Mouse (Mus musculus): Measurements from ENCODE around the gene Cmpk1. TPM values are rescaled to one million over a fixed set of nuclear protein-coding genes. Genes with fewer than 3 reads are reported as not detected.

Gene Cmpk1
- polyA plus RNA-seq, 1 experiment, result 9.0 TPM

DNA sequence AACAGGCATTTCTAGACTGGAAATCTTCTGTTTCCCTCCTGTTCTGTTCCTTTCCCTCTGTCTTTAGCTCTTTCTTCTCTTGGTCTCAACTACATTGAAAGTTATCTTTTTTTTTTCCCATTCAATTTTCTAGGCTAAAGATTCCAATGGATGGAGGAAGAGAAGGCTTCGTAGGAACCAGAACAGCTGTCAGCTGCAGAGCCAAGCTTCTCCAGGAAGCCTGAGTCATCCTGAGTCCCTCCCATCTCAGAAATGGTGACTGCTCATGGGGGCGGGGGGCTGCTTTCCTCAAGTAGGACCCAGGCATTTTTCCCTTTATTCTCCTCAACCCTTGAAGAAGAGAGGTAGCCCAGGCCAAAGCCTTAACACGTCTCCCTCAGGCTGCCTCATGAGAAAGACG lies 71.0 kb downstream of the Cmpk1 start:
- H3K4me1 ChIP-seq (ENCODE audit: control insufficient read depth, insufficient read depth, insufficient read length), result no peaks in the 10 kb centered on the region
- H3K36me3 ChIP-seq (ENCODE audit: control insufficient read depth, insufficient read depth, low read length), result no peaks in the 10 kb centered on the region
- H3K27me3 ChIP-seq (ENCODE audit: control insufficient read depth, insufficient read depth, low read length), result 0 out of 2 replicates have a peak, but pooled peaks cover 1% of the 10 kb centered on the region
- TF ChIP-seq CTCF (IDR thresholded peaks at IDR 0.05; ENCODE audit: extremely low read depth, insufficient read depth, insufficient read length, insufficient replicate concordance) (no peak), POLR2A (IDR thresholded peaks at IDR 0.05; ENCODE audit: low read depth, low read length) (no peak)
- no peak overlapping the region for H3K27ac ChIP-seq (ENCODE audit: insufficient read depth, low read length)
- H3K4me3 ChIP-seq (ENCODE audit: extremely low read depth, insufficient read depth, insufficient read length), result no peak overlapping the region
- 85% methylated on average over 4 of the region's 4 CpGs for WGBS
- no peak for DNase-seq (ENCODE audit: low read depth in 1 of 2, low spot score in 2 of 2)

DNA sequence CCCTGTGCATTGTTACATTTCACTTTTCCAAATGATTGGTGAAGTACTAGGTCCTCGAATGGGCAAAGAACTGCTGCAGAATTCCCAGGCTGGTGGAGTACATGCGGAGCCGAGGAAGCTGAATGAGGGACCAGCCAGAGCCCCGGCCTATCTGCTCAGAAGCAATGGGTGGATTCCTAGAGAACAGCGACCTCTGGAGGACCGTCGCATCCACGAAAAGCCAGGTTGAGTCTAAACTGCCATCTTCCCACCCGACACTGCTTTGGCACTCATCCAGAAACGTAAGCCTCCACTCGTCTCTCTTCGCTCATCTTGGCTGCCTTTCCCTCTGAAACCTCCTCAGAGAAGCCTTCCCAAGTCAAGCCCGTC lies 73.5 kb downstream of the Cmpk1 start:
- no peaks in the 10 kb centered on the region for H3K36me3 ChIP-seq (ENCODE audit: control insufficient read depth, insufficient read depth, low read length)
- DNase-seq (ENCODE audit: low read depth in 1 of 2, low spot score in 2 of 2), result no peak
- TF ChIP-seq POLR2A (IDR thresholded peaks at IDR 0.05; ENCODE audit: low read depth, low read length) (no peak), CTCF (IDR thresholded peaks at IDR 0.05; ENCODE audit: extremely low read depth, insufficient read depth, insufficient read length, insufficient replicate concordance) (peak; percentile 26; the same call in 1 of the 2 replicates)
- peaks cover 2% of the 10 kb centered on the region for H3K27me3 ChIP-seq (ENCODE audit: control insufficient read depth, insufficient read depth, low read length)
- no peak overlapping the region for H3K4me3 ChIP-seq (ENCODE audit: extremely low read depth, insufficient read depth, insufficient read length)
- H3K4me1 ChIP-seq (ENCODE audit: control insufficient read depth, insufficient read depth, insufficient read length), result no peaks in the 10 kb centered on the region; the same call in 1 of the 2 replicates
- no peak overlapping the region for H3K27ac ChIP-seq (ENCODE audit: insufficient read depth, low read length)
- WGBS, result 47% methylated on average over 13 of the region's 13 CpGs

DNA sequence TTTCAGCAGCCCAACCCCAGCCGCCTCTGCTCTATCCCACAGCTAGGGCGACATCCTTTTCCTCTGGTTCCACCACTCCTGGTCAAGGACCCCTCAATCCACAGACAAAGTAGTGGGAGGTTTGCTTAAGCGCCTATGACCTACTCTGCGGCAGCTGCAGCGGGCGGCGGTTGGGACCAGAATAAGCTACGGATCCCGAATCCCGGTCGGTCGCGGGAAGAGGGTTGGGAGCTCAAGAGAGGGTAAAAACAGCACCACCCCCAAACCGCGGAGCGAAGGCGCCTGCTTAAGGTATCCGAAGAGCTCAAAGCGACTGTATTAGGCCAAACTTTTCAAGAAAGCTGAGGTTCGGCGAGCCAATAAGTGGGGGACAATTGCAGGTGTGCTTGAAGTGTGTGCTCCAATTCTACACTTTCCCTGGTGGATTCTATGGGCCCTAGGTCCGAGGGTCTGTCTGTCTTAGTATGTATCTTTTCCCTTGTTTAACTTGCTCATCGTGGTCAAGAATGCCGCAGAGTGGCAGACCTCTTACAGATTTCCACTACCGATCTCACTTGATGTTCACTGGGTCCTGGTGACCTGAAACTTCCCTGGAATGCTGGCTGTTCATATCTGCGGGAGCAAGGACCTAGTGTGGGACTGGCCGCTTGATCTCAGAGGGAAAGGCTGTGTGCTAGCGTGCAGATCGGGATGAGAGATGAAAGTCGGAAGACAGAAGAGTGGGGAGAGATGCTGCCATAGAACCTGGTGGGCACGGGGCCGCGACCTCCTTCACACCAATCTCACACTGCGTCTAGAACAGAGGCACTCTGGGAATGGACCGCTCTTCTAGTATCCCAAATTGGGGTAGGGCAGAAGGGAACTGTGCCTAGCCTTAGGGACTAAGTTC lies 74.1 kb downstream of the Cmpk1 start:
- no peak overlapping the region for H3K4me3 ChIP-seq (ENCODE audit: extremely low read depth, insufficient read depth, insufficient read length)
- H3K27me3 ChIP-seq (ENCODE audit: control insufficient read depth, insufficient read depth, low read length), result peaks cover 8% of the 10 kb centered on the region
- DNase-seq (ENCODE audit: low read depth in 1 of 2, low spot score in 2 of 2), result no peak
- WGBS, result 71% methylated on average over 35 of the region's 35 CpGs
- TF ChIP-seq CTCF (IDR thresholded peaks at IDR 0.05; ENCODE audit: extremely low read depth, insufficient read depth, insufficient read length, insufficient replicate concordance), result no peak
- no peak for TF ChIP-seq POLR2A (IDR thresholded peaks at IDR 0.05; ENCODE audit: low read depth, low read length)
- peaks cover 1% of the 10 kb centered on the region for H3K4me1 ChIP-seq (ENCODE audit: control insufficient read depth, insufficient read depth, insufficient read length)
- H3K27ac ChIP-seq (ENCODE audit: insufficient read depth, low read length), result no peak overlapping the region
- no peaks in the 10 kb centered on the region for H3K36me3 ChIP-seq (ENCODE audit: control insufficient read depth, insufficient read depth, low read length)

DNA sequence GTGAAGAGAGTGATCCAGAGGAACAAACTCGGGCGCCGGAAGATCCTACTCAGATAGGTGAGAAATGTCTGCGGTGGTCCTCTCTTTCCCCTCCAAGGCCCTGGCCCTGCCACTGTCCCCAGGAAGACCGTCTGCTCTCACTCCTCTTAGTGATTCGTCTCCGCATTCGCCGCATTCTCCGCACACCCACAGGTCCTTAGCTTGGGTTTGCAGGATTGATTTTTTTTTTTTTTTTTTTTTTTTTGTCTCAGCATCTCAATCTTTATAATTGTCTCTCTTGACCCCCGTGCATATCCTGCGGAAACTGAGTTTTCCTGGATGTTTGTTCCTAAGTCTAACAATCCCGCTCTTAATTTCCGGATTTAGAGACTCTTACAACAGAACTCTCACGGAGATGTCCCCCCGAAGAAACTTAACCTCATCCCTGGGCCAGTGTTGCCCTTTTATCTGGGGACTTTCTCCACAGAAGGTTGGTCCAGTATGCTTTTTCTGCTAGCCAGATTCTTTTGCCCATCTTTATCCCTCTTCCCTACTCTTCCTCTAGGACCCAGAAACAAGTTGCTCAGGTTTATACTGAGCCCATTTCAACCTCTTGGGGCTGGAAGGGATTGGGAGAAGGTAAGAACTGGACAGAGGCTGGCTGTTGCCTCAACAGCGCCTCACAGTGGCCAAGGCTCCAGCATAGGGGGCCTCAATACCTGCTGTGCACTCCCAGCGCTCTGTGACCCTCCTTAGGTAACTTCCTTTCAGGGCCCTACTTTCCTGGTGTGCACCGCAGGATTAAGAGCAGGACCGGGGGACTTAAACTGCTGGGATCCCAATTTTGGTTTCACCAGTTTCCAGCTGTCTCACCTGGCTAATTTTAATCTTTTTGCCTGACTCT lies 77.2 kb downstream of the Cmpk1 start:
- peak in 1 of 2 experiments; percentile 42 for DNase-seq (ENCODE audit: low read depth in 1 of 2, low spot score in 2 of 2)

More for the DNA sequence above, 77.2 kb downstream of the Cmpk1 start:
- Histone ChIP-seq H3K27me3 (ENCODE audit: control insufficient read depth, insufficient read depth, low read length) (peaks cover 28% of the 10 kb centered on the region), H3K27ac (ENCODE audit: insufficient read depth, low read length) (peak overlapping the region; percentile 36), H3K4me3 (ENCODE audit: extremely low read depth, insufficient read depth, insufficient read length) (peak overlapping the region; percentile 80), H3K36me3 (ENCODE audit: control insufficient read depth, insufficient read depth, low read length) (no peaks in the 10 kb centered on the region), H3K4me1 (ENCODE audit: control insufficient read depth, insufficient read depth, insufficient read length) (peaks cover 10% of the 10 kb centered on the region)
- WGBS, result 7% methylated on average over 20 of the region's 20 CpGs
- peak; percentile 49; the same call in 1 of the 2 replicates for TF ChIP-seq CTCF (IDR thresholded peaks at IDR 0.05; ENCODE audit: extremely low read depth, insufficient read depth, insufficient read length, insufficient replicate concordance)
- no peak for TF ChIP-seq POLR2A (IDR thresholded peaks at IDR 0.05; ENCODE audit: low read depth, low read length)

Other genes starting within 250 kb of the Cmpk1 start
- not detected in 2 replicates for gene Gm12830, start 165.5 kb downstream of the Cmpk1 start, polyA plus RNA-seq (2012; rRNA removed)
- gene Foxd2, start 78.4 kb downstream of the Cmpk1 start, polyA plus RNA-seq (2012; rRNA removed), result 0.72 and 1.1 TPM in 2 replicates
- gene Foxe3, start 61.2 kb downstream of the Cmpk1 start, polyA plus RNA-seq (2012; rRNA removed), result not detected in 2 replicates
- gene Stil, start 12.9 kb upstream of the Cmpk1 start, polyA plus RNA-seq (2012; rRNA removed), result 1.2 TPM in 2 replicates
- 20.9 and 37.0 TPM in 2 replicates for gene Tal1, start 69.2 kb upstream of the Cmpk1 start, polyA plus RNA-seq (2012; rRNA removed)
- 79.3 and 89.6 TPM in 2 replicates for gene Pdzk1ip1, start 101.5 kb upstream of the Cmpk1 start, polyA plus RNA-seq (2012; rRNA removed)
- gene Cyp4x1, start 147.0 kb upstream of the Cmpk1 start, polyA plus RNA-seq (2012; rRNA removed), result 0.02 and 0.04 TPM in 2 replicates

Data from spleen, adult 2 months (tissue).